Mouse (Mus musculus): ENCODE measurements at regions not wholly inside any gene's neighbourhood (a gene's known extent, or its start where the extent isn't known, plus 50 kb on each side); places are given as distances from the start of the nearest gene placed in this dataset.

- no peak overlapping the region for H3K4me3 ChIP-seq (ENCODE audit: low read depth, low read length)
- no peaks in the 10 kb centered on the region for H3K36me3 ChIP-seq (ENCODE audit: control insufficient read depth, insufficient read depth, low read length)
- WGBS = 88% methylated on average over 3 of the region's 3 CpGs
- peaks cover 16% of the 10 kb centered on the region for H3K4me1 ChIP-seq (ENCODE audit: control insufficient read depth, insufficient read depth, insufficient read length, low read length)
- no peak for TF ChIP-seq POLR2A (IDR thresholded peaks at IDR 0.05; ENCODE audit: low read depth, low read length)
- no peak overlapping the region for H3K27ac ChIP-seq (ENCODE audit: insufficient read depth, low read depth, low read length)
- H3K27me3 ChIP-seq (ENCODE audit: control insufficient read depth, insufficient read depth, low read length) = no peaks in the 10 kb centered on the region
Measured at GRCm38 (mm10) chr4:55475409-55475808, 56.9 kb downstream of the Klf4 start.

- WGBS = 87% methylated on average over 16 of the region's 16 CpGs
- H3K4me3 ChIP-seq (ENCODE audit: low read depth, low read length) = no peak overlapping the region
- peaks cover 16% of the 10 kb centered on the region; the same call in 1 of the 2 replicates for H3K4me1 ChIP-seq (ENCODE audit: control insufficient read depth, insufficient read depth, insufficient read length, low read length)
- TF ChIP-seq POLR2A (IDR thresholded peaks at IDR 0.05; ENCODE audit: low read depth, low read length) = no peak
- no peak for TF ChIP-seq CTCF (IDR thresholded peaks at IDR 0.05; ENCODE audit: extremely low read depth, insufficient read length, insufficient replicate concordance, low read depth, low read length)
- no peaks in the 10 kb centered on the region for H3K36me3 ChIP-seq (ENCODE audit: control insufficient read depth, insufficient read depth, low read length)
- H3K27me3 ChIP-seq (ENCODE audit: control insufficient read depth, insufficient read depth, low read length) = no peaks in the 10 kb centered on the region
- H3K27ac ChIP-seq (ENCODE audit: insufficient read depth, low read depth, low read length) = no peak overlapping the region
Measured at GRCm38 (mm10) chr4:55474044-55474788, 58.0 kb downstream of the Klf4 start.

GRCm38 (mm10) chr4:55472649-55473048 lies 59.6 kb downstream of the Klf4 start:
- Histone ChIP-seq H3K4me1 (ENCODE audit: control insufficient read depth, insufficient read depth, insufficient read length, low read length) (peaks cover 25% of the 10 kb centered on the region), H3K4me3 (ENCODE audit: low read depth, low read length) (no peak overlapping the region), H3K27me3 (ENCODE audit: control insufficient read depth, insufficient read depth, low read length) (no peaks in the 10 kb centered on the region), H3K36me3 (ENCODE audit: control insufficient read depth, insufficient read depth, low read length) (no peaks in the 10 kb centered on the region), H3K27ac (ENCODE audit: insufficient read depth, low read depth, low read length) (no peak overlapping the region)
- 70% methylated on average over 2 of the region's 2 CpGs for WGBS
- no peak for TF ChIP-seq CTCF (IDR thresholded peaks at IDR 0.05; ENCODE audit: extremely low read depth, insufficient read length, insufficient replicate concordance, low read depth, low read length)
- TF ChIP-seq POLR2A (IDR thresholded peaks at IDR 0.05; ENCODE audit: low read depth, low read length) = no peak

GRCm38 (mm10) chr4:55470779-55471663 lies 61.2 kb downstream of the Klf4 start:
- TF ChIP-seq CTCF (IDR thresholded peaks at IDR 0.05; ENCODE audit: extremely low read depth, insufficient read length, insufficient replicate concordance, low read depth, low read length) (no peak), POLR2A (IDR thresholded peaks at IDR 0.05; ENCODE audit: low read depth, low read length) (no peak)
- H3K27me3 ChIP-seq (ENCODE audit: control insufficient read depth, insufficient read depth, low read length) = no peaks in the 10 kb centered on the region
- WGBS = 24% methylated on average over 13 of the region's 13 CpGs
- H3K4me3 ChIP-seq (ENCODE audit: low read depth, low read length) = peak overlapping the region; percentile 5; the same call in 1 of the 2 replicates
- 0 out of 2 replicates have a peak overlapping the region, but pooled peaks have one; percentile 12 for H3K27ac ChIP-seq (ENCODE audit: insufficient read depth, low read depth, low read length)
- H3K36me3 ChIP-seq (ENCODE audit: control insufficient read depth, insufficient read depth, low read length) = no peaks in the 10 kb centered on the region
- H3K4me1 ChIP-seq (ENCODE audit: control insufficient read depth, insufficient read depth, insufficient read length, low read length) = peaks cover 25% of the 10 kb centered on the region

GRCm38 (mm10) chr4:55464192-55464591 lies 68.1 kb downstream of the Klf4 start:
- TF ChIP-seq POLR2A (IDR thresholded peaks at IDR 0.05; ENCODE audit: low read depth, low read length) (no peak; the same call in 1 of the 2 replicates), CTCF (IDR thresholded peaks at IDR 0.05; ENCODE audit: extremely low read depth, insufficient read length, insufficient replicate concordance, low read depth, low read length) (no peak)

GRCm38 (mm10) chr4:55461927-55462326 lies 70.3 kb downstream of the Klf4 start:
- H3K27ac ChIP-seq (ENCODE audit: insufficient read depth, low read depth, low read length) = no peak overlapping the region
- WGBS = 52% methylated on average over 5 of the region's 5 CpGs
- peaks cover 8% of the 10 kb centered on the region; the same call in 1 of the 2 replicates for H3K4me1 ChIP-seq (ENCODE audit: control insufficient read depth, insufficient read depth, insufficient read length, low read length)
- no peaks in the 10 kb centered on the region for H3K27me3 ChIP-seq (ENCODE audit: control insufficient read depth, insufficient read depth, low read length)
- H3K4me3 ChIP-seq (ENCODE audit: low read depth, low read length) = no peak overlapping the region
- TF ChIP-seq CTCF (IDR thresholded peaks at IDR 0.05; ENCODE audit: extremely low read depth, insufficient read length, insufficient replicate concordance, low read depth, low read length) (no peak), POLR2A (IDR thresholded peaks at IDR 0.05; ENCODE audit: low read depth, low read length) (no peak)
- H3K36me3 ChIP-seq (ENCODE audit: control insufficient read depth, insufficient read depth, low read length) = no peaks in the 10 kb centered on the region

More at GRCm38 (mm10) chr4:55464192-55464591, 68.1 kb downstream of the Klf4 start:
- no peak overlapping the region for H3K4me3 ChIP-seq (ENCODE audit: low read depth, low read length)
- 22% methylated on average over 8 of the region's 8 CpGs for whole genome bisulfite sequencing
- H3K36me3 ChIP-seq (ENCODE audit: control insufficient read depth, insufficient read depth, low read length) = no peaks in the 10 kb centered on the region
- peak overlapping the region; percentile 59; the same call in 1 of the 2 replicates for H3K27ac ChIP-seq (ENCODE audit: insufficient read depth, low read depth, low read length)
- no peaks in the 10 kb centered on the region for H3K27me3 ChIP-seq (ENCODE audit: control insufficient read depth, insufficient read depth, low read length)
- peaks cover 17% of the 10 kb centered on the region for H3K4me1 ChIP-seq (ENCODE audit: control insufficient read depth, insufficient read depth, insufficient read length, low read length)

- no peak overlapping the region for H3K4me3 ChIP-seq (ENCODE audit: low read depth, low read length)
- TF ChIP-seq CTCF (IDR thresholded peaks at IDR 0.05; ENCODE audit: extremely low read depth, insufficient read length, insufficient replicate concordance, low read depth, low read length) (no peak), POLR2A (IDR thresholded peaks at IDR 0.05; ENCODE audit: low read depth, low read length) (no peak)
- WGBS = 76% methylated on average over 5 of the region's 5 CpGs
- H3K27ac ChIP-seq (ENCODE audit: insufficient read depth, low read depth, low read length) = no peak overlapping the region
- H3K27me3 ChIP-seq (ENCODE audit: control insufficient read depth, insufficient read depth, low read length) = no peaks in the 10 kb centered on the region
- no peaks in the 10 kb centered on the region for H3K36me3 ChIP-seq (ENCODE audit: control insufficient read depth, insufficient read depth, low read length)
- H3K4me1 ChIP-seq (ENCODE audit: control insufficient read depth, insufficient read depth, insufficient read length, low read length) = no peaks in the 10 kb centered on the region
Measured at GRCm38 (mm10) chr4:55453902-55454301, 78.4 kb downstream of the Klf4 start.
